Mouse (Mus musculus): Measurements from ENCODE around the gene Gtf2e1. TPM values are rescaled to one million over a fixed set of nuclear protein-coding genes. Genes with fewer than 3 reads are reported as not detected.
A peak's percentile ranks its signal among the peaks of the same experiment; 100 is the strongest.

The Gtf2e1 gene
- polyA plus RNA-seq, 1 experiment from 2014 or later = 17.4 TPM

- H3K27me3 ChIP-seq = no peaks in the 10 kb centered on the region
- in situ Hi-C loops (cut with MboI; ENCODE audit: low pct_unique_long_range_greater_than_20kb) = no loop called here
- ChIA-PET CTCF (no interaction called here), POLR2A (no interaction called here)
- DNase-seq (ENCODE audit: low read depth, low spot score) = no peak
- no peak for ATAC-seq
- TF ChIP-seq CTCF (IDR thresholded peaks at IDR 0.05) = no peak
These were observed 11.4 kb upstream of the Gtf2e1 start for GRCm38 (mm10) chr16:37550981-37551380.

GRCm38 (mm10) chr16:37550266-37550665 is 10.7 kb upstream of the Gtf2e1 start:
- DNase-seq (ENCODE audit: low read depth, low spot score) (no peak), ATAC-seq (no peak)
- ChIA-PET CTCF (no interaction called here), POLR2A (no interaction called here)
- in situ Hi-C loops (cut with MboI; ENCODE audit: low pct_unique_long_range_greater_than_20kb) = no loop called here
- TF ChIP-seq CTCF (IDR thresholded peaks at IDR 0.05) = no peak
- H3K27me3 ChIP-seq = no peaks in the 10 kb centered on the region

- no peak for DNase-seq (ENCODE audit: low read depth, low spot score)
- H3K27me3 ChIP-seq = no peaks in the 10 kb centered on the region
- no peak for TF ChIP-seq CTCF (IDR thresholded peaks at IDR 0.05)
- POLR2A ChIA-PET = no interaction called here
- in situ Hi-C loops (cut with MboI; ENCODE audit: low pct_unique_long_range_greater_than_20kb) = no loop called here
- CTCF ChIA-PET = interaction anchor here (2.0 kb wide), 1 partner anchor 18 kb away, joined by 5 read pairs; no protein-coding TSS in a partner anchor
- ATAC-seq = no peak
These were observed 6.7 kb upstream of the Gtf2e1 start for GRCm38 (mm10) chr16:37546312-37546711.

GRCm38 (mm10) chr16:37540776-37541175 is 1.2 kb upstream of the Gtf2e1 start:
- in situ Hi-C loops (cut with MboI; ENCODE audit: low pct_unique_long_range_greater_than_20kb) = no loop called here
- ATAC-seq = no peak
- TF ChIP-seq CTCF (IDR thresholded peaks at IDR 0.05) = no peak

GRCm38 (mm10) chr16:37539240-37539610 is 364 bp downstream of the Gtf2e1 start:
- ChIA-PET POLR2A (interaction anchor here (1.2 kb wide), 1 partner anchor 10 kb away, joined by 3 read pairs; no protein-coding TSS in a partner anchor), CTCF (no interaction called here)
- no peak for TF ChIP-seq CTCF (IDR thresholded peaks at IDR 0.05)
- H3K27me3 ChIP-seq = no peaks in the 10 kb centered on the region
- DNase-seq (ENCODE audit: low read depth, low spot score) (no peak), ATAC-seq (peak; percentile 20)
- in situ Hi-C loops (cut with MboI; ENCODE audit: low pct_unique_long_range_greater_than_20kb) = no loop called here

More at GRCm38 (mm10) chr16:37540776-37541175, 1.2 kb upstream of the Gtf2e1 start:
- DNase-seq (ENCODE audit: low read depth, low spot score) = no peak
- ChIA-PET CTCF (no interaction called here), POLR2A (no interaction called here)
- no peaks in the 10 kb centered on the region for H3K27me3 ChIP-seq

GRCm38 (mm10) chr16:37533369-37534068 is 6.1 kb downstream of the Gtf2e1 start:
- in situ Hi-C loops (cut with MboI; ENCODE audit: low pct_unique_long_range_greater_than_20kb) = no loop called here
- TF ChIP-seq CTCF (IDR thresholded peaks at IDR 0.05) = no peak
- ATAC-seq = no peak
- POLR2A ChIA-PET = no interaction called here
- CTCF ChIA-PET = interaction anchor here (0.9 to 1.2 kb wide), 2 partner anchors 9 to 148 kb away, joined by 3 read pairs; no protein-coding TSS in a partner anchor
- H3K27me3 ChIP-seq = no peaks in the 10 kb centered on the region
- DNase-seq (ENCODE audit: low read depth, low spot score) = no peak

GRCm38 (mm10) chr16:37532046-37532445 is 7.5 kb downstream of the Gtf2e1 start:
- ATAC-seq (no peak), DNase-seq (ENCODE audit: low read depth, low spot score) (no peak)
- TF ChIP-seq CTCF (IDR thresholded peaks at IDR 0.05) = no peak
- in situ Hi-C loops (cut with MboI; ENCODE audit: low pct_unique_long_range_greater_than_20kb) = no loop called here
- ChIA-PET CTCF (no interaction called here), POLR2A (interaction anchor here (0.9 to 1.0 kb wide), 2 partner anchors 12 to 25 kb away, joined by 3 to 12 read pairs; no protein-coding TSS in a partner anchor)
- no peaks in the 10 kb centered on the region for H3K27me3 ChIP-seq

GRCm38 (mm10) chr16:37530170-37530569 is 9.4 kb downstream of the Gtf2e1 start:
- ChIA-PET CTCF (interaction anchor here (1.7 kb wide), 1 partner anchor 152 kb away, joined by 4 read pairs; no protein-coding TSS in a partner anchor), POLR2A (no interaction called here)
- in situ Hi-C loops (cut with MboI; ENCODE audit: low pct_unique_long_range_greater_than_20kb) = no loop called here
- TF ChIP-seq CTCF (IDR thresholded peaks at IDR 0.05) = no peak
- no peaks in the 10 kb centered on the region for H3K27me3 ChIP-seq
- no peak for DNase-seq (ENCODE audit: low read depth, low spot score)
- ATAC-seq = no peak

GRCm38 (mm10) chr16:37526688-37527223 is 12.8 kb downstream of the Gtf2e1 start:
- POLR2A ChIA-PET = interaction anchor here (0.6 kb wide), 1 partner anchor 1543 kb away, joined by 5 read pairs; no protein-coding TSS in a partner anchor
- no peaks in the 10 kb centered on the region for H3K27me3 ChIP-seq
- CTCF ChIA-PET = interaction anchor here (1.0 to 1.4 kb wide), 3 partner anchors 12 to 157 kb away, joined by 3 to 4 read pairs (median 3); no protein-coding TSS in a partner anchor
- no peak for TF ChIP-seq CTCF (IDR thresholded peaks at IDR 0.05)
- DNase-seq (ENCODE audit: low read depth, low spot score) (no peak), ATAC-seq (no peak)
- in situ Hi-C loops (cut with MboI; ENCODE audit: low pct_unique_long_range_greater_than_20kb) = no loop called here

- TF ChIP-seq CTCF (IDR thresholded peaks at IDR 0.05) = no peak
- in situ Hi-C loops (cut with MboI; ENCODE audit: low pct_unique_long_range_greater_than_20kb) = no loop called here
- CTCF ChIA-PET = interaction anchor here (1.6 kb wide), 1 partner anchor 8 kb away, joined by 3 read pairs; no protein-coding TSS in a partner anchor
These were observed 14.5 kb downstream of the Gtf2e1 start for GRCm38 (mm10) chr16:37525121-37525520.

GRCm38 (mm10) chr16:37522100-37522697 is 17.4 kb downstream of the Gtf2e1 start:
- POLR2A ChIA-PET = no interaction called here
- ATAC-seq = no peak
- CTCF ChIA-PET = no interaction called here

More at GRCm38 (mm10) chr16:37525121-37525520, 14.5 kb downstream of the Gtf2e1 start:
- POLR2A ChIA-PET = no interaction called here
- DNase-seq (ENCODE audit: low read depth, low spot score) (no peak), ATAC-seq (no peak)
- H3K27me3 ChIP-seq = no peaks in the 10 kb centered on the region

More at GRCm38 (mm10) chr16:37522100-37522697, 17.4 kb downstream of the Gtf2e1 start:
- TF ChIP-seq CTCF (IDR thresholded peaks at IDR 0.05) = no peak
- in situ Hi-C loops (cut with MboI; ENCODE audit: low pct_unique_long_range_greater_than_20kb) = no loop called here
- no peak for DNase-seq (ENCODE audit: low read depth, low spot score)
- H3K27me3 ChIP-seq = no peaks in the 10 kb centered on the region

Measured in Patski (cell line).